Mouse (Mus musculus): ENCODE data around the gene Nrbp1. TPM values are rescaled to one million over a fixed set of nuclear protein-coding genes. Genes with fewer than 3 reads are reported as not detected.

Nrbp1 gene
- polyA plus RNA-seq, 1 experiment: 85.8 TPM

- TF ChIP-seq POLR2A (IDR thresholded peaks at IDR 0.05; ENCODE audit: borderline replicate concordance, low read depth, low read length) (no peak), CTCF (IDR thresholded peaks at IDR 0.05; ENCODE audit: low read depth, low read length) (no peak)
- Histone ChIP-seq H3K27ac (ENCODE audit: insufficient read depth, low read depth, low read length) (no peak overlapping the region), H3K4me1 (ENCODE audit: control insufficient read depth, insufficient read depth, low read length) (peaks cover 50% of the 10 kb centered on the region), H3K4me3 (ENCODE audit: insufficient read depth, low read length) (no peak overlapping the region)
These were observed 43.6 kb upstream of the Nrbp1 start for GRCm38 (mm10) chr5:31197072-31197471.

DNA sequence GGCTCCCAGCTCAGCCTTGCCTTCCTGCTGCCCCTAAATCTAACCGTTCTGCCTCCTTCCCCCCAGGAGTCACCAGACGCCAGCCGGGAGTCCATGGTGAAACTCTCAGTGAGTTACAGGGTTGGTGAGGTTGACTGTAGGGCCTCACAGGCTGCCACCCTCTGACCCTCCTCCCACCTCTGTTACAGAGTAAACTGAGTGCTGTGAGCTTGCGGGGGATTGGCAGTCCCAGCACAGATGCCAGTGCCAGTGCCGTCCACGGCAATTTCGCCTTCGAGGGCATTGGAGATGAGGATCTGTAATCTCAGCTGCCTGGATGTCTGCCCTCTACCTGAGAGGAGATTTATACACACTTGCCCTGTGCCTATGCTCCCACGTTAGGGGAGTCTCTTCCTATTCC is 42.5 kb upstream of the Nrbp1 start:
- TF ChIP-seq CTCF (IDR thresholded peaks at IDR 0.05; ENCODE audit: low read depth, low read length): no peak
- TF ChIP-seq POLR2A (IDR thresholded peaks at IDR 0.05; ENCODE audit: borderline replicate concordance, low read depth, low read length): no peak
- Histone ChIP-seq H3K27ac (ENCODE audit: insufficient read depth, low read depth, low read length) (peak overlapping the region; percentile 38), H3K4me3 (ENCODE audit: insufficient read depth, low read length) (no peak overlapping the region), H3K4me1 (ENCODE audit: control insufficient read depth, insufficient read depth, low read length) (peaks cover 50% of the 10 kb centered on the region)

DNA sequence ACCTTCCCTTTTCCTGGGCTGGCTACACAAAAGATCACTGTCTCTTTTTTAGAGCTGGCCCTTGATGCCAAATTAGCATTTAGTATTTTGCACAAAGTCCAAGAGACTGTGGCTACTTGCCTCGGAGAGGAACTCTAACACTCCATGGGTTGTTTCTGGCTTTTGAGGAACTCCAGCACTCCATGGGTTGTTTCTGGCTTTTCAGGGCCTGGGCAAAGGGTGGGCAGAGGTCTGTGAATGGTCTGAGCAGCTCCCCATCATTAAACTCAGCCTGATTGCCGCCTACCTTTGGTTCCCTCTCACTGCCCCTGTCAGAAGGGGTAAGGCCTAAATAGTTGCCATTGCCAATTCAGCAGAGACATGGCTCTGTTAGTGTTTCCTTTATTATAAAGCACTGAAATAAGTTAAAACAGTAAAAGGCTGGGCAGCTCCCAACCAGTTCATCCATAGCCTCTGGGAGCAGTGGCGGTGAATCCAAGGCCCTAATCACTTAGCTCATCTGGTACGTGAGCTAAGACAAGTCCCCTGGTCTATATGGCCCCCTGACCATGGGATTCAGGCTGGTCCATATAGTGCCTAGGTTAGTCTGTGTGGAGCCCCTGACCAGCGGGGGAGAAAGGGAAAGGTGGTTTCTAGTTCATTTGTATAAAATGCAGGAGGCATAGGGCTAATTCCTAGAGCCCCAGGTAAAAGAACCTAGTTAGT is 41.9 kb upstream of the Nrbp1 start:
- Histone ChIP-seq H3K4me3 (ENCODE audit: insufficient read depth, low read length) (no peak overlapping the region), H3K4me1 (ENCODE audit: control insufficient read depth, insufficient read depth, low read length) (peaks cover 50% of the 10 kb centered on the region), H3K27ac (ENCODE audit: insufficient read depth, low read depth, low read length) (peak overlapping the region; percentile 38)
- no peak for TF ChIP-seq CTCF (IDR thresholded peaks at IDR 0.05; ENCODE audit: low read depth, low read length)
- TF ChIP-seq POLR2A (IDR thresholded peaks at IDR 0.05; ENCODE audit: borderline replicate concordance, low read depth, low read length): no peak

DNA sequence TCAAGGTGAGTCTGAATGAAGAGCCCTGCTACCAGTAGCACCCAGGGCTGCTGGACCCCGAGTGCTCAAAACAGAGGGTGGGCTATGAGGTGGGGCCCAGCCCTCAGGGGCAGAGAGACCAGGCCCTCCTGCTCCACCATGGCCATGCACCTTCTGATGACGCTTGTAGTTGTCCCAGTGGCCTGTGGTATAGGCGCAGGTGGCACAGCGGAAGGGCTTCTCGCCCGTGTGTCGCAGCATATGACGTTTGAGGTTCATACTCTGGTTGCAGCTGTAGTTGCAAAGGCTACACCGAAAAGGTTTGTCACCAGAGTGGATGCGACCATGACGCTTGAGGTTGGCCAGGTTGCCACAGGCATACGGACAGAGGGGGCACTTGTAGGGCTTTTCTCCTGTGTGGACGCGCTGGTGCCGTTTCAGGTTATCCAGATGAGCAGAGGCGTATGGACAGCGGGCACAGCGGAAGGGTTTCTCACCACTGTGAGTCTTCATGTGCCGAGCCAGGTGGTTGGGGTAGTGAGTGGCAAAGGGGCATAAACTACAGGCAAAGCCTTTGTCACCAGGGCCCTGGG is 41.3 kb upstream of the Nrbp1 start:
- Histone ChIP-seq H3K4me1 (ENCODE audit: control insufficient read depth, insufficient read depth, low read length) (peaks cover 49% of the 10 kb centered on the region), H3K4me3 (ENCODE audit: insufficient read depth, low read length) (no peak overlapping the region), H3K27ac (ENCODE audit: insufficient read depth, low read depth, low read length) (no peak overlapping the region)
- TF ChIP-seq POLR2A (IDR thresholded peaks at IDR 0.05; ENCODE audit: borderline replicate concordance, low read depth, low read length) (no peak), CTCF (IDR thresholded peaks at IDR 0.05; ENCODE audit: low read depth, low read length) (no peak)

DNA sequence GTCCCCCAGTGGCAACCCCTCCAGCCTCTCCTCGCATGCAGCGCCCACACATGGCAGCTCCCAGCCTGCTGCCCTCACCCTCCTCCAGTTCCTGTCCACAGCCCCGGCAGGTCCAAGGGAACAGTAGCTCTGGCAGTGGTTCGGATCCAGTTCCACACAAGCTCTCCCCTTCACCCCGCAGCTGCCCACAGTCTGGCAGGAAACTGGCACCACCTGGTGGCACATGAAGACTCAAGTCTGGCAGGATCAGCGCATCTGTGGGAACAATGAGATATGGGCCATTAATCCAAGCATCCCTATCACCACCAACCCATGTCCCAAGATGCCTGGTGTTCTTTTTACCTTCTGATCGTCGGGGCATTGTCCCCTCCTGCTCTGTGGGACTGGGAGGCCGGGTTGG is 40.8 kb upstream of the Nrbp1 start:
- Histone ChIP-seq H3K27ac (ENCODE audit: insufficient read depth, low read depth, low read length) (no peak overlapping the region), H3K4me1 (ENCODE audit: control insufficient read depth, insufficient read depth, low read length) (peaks cover 44% of the 10 kb centered on the region), H3K4me3 (ENCODE audit: insufficient read depth, low read length) (no peak overlapping the region)
- no peak for TF ChIP-seq POLR2A (IDR thresholded peaks at IDR 0.05; ENCODE audit: borderline replicate concordance, low read depth, low read length)
- TF ChIP-seq CTCF (IDR thresholded peaks at IDR 0.05; ENCODE audit: low read depth, low read length): no peak

- Histone ChIP-seq H3K27ac (ENCODE audit: insufficient read depth, low read depth, low read length) (peak overlapping the region; percentile 85; the same call in 1 of the 2 replicates), H3K4me3 (ENCODE audit: insufficient read depth, low read length) (peak overlapping the region; percentile 38), H3K4me1 (ENCODE audit: control insufficient read depth, insufficient read depth, low read length) (peaks cover 39% of the 10 kb centered on the region)
- TF ChIP-seq CTCF (IDR thresholded peaks at IDR 0.05; ENCODE audit: low read depth, low read length) (no peak), POLR2A (IDR thresholded peaks at IDR 0.05; ENCODE audit: borderline replicate concordance, low read depth, low read length) (no peak)
These were observed 40.3 kb upstream of the Nrbp1 start for GRCm38 (mm10) chr5:31200327-31200768.

DNA sequence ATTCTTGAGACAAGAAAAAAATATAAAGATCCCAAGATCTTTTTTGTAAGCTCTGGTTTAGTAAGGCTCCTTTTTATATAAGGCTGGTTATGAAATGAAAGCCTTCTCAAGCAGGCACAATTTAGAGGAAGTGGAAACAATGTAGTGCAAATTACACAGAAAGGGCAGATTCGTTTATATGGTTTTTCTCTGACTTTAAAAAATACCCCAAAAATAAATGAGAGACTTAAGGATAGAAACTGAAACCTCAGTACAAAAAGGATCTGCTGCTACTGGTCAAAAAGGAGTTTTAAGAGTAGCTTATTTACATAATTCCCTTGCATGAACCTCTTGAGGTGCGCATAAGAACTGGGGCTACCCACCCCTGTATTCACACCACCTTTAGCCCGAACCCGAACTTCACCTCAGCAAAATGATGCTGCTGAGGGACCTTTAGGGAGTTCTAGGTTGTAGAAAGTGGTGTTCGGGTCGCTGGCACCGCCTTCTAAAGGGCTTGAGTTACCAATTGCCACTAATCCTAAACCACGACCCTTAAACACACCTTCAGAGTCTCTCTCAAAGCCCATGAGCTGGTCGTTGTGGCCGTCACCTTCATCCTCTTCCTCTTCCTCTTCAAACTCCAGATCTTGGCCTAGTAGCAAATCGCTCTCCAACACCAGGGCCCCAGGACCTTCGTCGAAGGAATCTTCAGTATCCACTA is 39.5 kb upstream of the Nrbp1 start:
- Histone ChIP-seq H3K4me1 (ENCODE audit: control insufficient read depth, insufficient read depth, low read length) (peaks cover 33% of the 10 kb centered on the region), H3K27ac (ENCODE audit: insufficient read depth, low read depth, low read length) (peak overlapping the region; percentile 85), H3K4me3 (ENCODE audit: insufficient read depth, low read length) (peak overlapping the region; percentile 65)
- TF ChIP-seq CTCF (IDR thresholded peaks at IDR 0.05; ENCODE audit: low read depth, low read length) (no peak), POLR2A (IDR thresholded peaks at IDR 0.05; ENCODE audit: borderline replicate concordance, low read depth, low read length) (no peak)

GRCm38 (mm10) chr5:31201742-31202590 is 38.7 kb upstream of the Nrbp1 start, which contains the start of gene Zfp513:
TSS of gene Zfp513 (minus strand) at chr5:31202303.
- Histone ChIP-seq H3K4me1 (ENCODE audit: control insufficient read depth, insufficient read depth, low read length) (peaks cover 25% of the 10 kb centered on the region), H3K4me3 (ENCODE audit: insufficient read depth, low read length) (peak within 1 kb of the TSS; percentile 65), H3K27ac (ENCODE audit: insufficient read depth, low read depth, low read length) (peak within 1 kb of the TSS; percentile 85)
- TF ChIP-seq POLR2A (IDR thresholded peaks at IDR 0.05; ENCODE audit: borderline replicate concordance, low read depth, low read length) (no peak), CTCF (IDR thresholded peaks at IDR 0.05; ENCODE audit: low read depth, low read length) (no peak)

DNA sequence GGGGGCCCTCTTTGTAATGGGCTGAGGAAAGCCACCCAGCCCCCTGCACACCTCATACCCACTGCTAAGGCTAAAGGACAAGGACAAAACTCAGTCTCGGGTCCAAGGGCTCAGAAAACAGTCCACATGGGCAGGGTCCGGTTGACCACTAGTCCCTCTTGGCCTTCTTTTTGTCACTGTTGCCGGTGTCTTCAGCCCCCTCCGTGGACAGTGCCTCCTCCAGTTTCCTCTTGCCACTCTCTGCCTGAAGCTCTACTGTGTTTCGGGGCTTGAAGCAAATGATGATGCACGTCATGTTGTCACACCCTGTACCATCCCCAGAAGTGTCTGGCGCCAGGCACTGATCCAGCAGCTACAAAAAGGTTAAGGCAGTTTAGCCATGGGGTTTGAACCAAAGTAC is 37.7 kb upstream of the Nrbp1 start:
- peaks cover 17% of the 10 kb centered on the region for H3K4me1 ChIP-seq (ENCODE audit: control insufficient read depth, insufficient read depth, low read length)
- H3K27ac ChIP-seq (ENCODE audit: insufficient read depth, low read depth, low read length): peak overlapping the region; percentile 83
- peak overlapping the region; percentile 65 for H3K4me3 ChIP-seq (ENCODE audit: insufficient read depth, low read length)
- TF ChIP-seq POLR2A (IDR thresholded peaks at IDR 0.05; ENCODE audit: borderline replicate concordance, low read depth, low read length) (no peak), CTCF (IDR thresholded peaks at IDR 0.05; ENCODE audit: low read depth, low read length) (no peak)
